Mouse (Mus musculus) MN1 (cell line): ENCODE measurements around the gene Gpr37l1.

Source experiments
- DNase-seq: peaks from one replicate; pipeline ENCODE4 v3.0.0-alpha.2; 2016; ENCODE audit warnings: low spot score

The Gpr37l1 gene

DNA sequence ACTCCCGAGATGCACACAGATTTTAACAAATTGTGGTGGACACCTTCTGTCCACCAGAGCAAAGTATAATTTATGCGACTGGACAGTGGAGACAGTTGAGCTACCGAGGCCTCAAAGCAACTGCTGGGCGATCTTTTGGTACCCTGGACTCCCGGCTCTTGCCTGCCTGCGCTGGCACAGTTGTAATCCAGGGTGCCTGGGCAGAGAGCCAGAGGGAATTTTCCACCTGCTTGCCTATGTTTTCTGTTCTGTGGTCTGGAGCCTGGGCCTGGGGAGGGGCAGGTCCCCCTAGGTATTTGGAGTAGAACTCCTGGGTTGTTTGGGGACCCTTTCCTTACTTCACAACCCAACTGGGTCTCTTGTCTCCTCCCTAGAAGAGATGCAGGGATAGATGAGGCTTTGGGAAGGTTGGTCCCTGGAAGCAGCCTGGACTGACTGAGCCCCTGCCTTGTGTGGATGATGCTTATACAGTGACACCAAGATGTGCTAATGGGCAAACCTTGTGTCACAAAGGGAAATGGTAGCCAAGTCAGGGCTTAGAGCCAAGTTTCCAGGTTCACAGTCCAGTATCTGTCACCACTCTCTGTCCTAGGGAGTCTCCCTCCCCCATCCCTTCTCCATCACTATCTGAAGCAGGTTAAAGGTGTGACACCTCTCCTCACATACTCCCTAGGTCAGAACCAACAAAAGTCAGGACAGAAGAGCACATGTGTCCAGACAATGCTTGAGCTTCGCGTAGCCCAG lies 14.6 kb upstream of the Gpr37l1 start:
- peak; percentile 30 for DNase-seq

DNA sequence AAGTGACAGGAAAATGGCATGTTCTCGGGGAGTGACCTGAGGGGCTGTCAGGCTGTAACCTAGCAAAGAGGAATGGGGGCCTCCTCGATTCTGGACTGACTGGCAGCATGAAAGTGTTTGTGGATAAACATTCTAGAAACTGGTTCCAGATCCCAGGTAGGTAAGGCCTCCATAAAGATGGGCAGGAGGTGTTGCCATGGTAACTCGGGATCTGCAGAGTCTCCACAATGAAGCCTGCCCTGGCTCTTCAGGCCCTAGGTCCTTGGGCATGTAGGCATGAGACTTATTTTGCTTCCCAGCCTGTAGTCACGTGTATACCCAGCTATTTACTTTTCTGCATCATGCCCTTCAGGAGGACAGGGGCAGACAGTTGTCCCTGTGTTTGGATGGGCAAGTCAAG lies 13.8 kb upstream of the Gpr37l1 start:
- DNase-seq = no peak

DNA sequence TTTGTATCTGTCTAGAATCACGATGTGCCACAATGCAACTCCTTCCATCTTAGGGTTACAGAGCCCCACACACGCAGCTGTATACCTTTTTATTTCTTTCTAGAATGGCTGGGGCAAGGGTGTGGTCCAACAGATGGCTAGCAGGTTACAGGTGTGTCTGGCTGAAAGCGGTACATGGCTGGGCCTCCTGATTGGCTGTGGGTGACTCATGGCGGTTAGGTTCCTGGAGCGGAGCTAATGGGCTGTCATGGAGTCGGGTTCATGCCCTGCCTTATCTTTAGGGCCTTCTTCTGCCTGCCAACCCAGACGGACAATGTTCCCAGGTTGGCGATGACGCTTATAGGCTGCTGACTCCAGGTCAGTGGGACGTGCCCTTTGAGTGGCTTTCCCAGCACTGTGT lies 13.3 kb upstream of the Gpr37l1 start:
- no peak for DNase-seq

DNA sequence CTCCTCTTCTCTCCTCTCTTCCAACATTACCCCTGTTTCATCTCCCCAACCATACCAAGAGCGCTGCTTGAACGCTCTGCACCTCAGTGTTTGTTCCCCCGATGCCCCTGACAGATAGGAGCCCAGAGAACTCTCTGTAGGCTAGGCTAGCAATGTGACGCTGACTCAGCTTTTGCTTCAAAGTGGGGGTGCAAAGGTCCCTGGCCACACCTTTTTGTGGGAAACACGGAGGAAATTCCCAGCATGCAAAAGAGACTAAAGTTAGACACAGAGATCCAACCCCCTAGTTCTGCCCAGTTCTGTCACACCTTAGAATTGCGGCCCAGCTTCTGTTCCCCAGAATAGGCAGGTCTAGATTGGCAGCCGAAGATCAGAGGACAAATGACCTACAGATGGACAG lies 11.4 kb upstream of the Gpr37l1 start:
- DNase-seq = no peak

DNA sequence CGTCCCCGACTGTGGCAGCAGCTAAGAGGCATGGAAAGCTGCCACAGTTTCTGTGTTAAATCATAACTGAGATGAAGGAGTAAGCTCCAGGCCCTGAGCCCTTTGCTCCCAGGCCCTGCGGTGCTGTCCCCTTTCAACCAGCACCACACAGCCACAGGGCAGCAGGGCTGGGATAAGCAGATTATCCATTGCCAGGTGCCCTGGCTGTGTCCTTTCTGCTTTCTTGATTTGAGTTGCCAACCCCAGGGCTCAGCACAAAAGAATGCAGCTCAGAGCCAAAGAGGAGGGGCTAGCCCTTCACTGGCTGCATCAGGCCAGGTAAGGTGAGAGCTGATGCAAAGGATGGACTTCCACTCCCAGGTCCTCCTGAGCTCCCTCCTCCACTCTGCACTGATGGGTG lies 10.2 kb upstream of the Gpr37l1 start:
- peak; percentile 35 for DNase-seq

DNA sequence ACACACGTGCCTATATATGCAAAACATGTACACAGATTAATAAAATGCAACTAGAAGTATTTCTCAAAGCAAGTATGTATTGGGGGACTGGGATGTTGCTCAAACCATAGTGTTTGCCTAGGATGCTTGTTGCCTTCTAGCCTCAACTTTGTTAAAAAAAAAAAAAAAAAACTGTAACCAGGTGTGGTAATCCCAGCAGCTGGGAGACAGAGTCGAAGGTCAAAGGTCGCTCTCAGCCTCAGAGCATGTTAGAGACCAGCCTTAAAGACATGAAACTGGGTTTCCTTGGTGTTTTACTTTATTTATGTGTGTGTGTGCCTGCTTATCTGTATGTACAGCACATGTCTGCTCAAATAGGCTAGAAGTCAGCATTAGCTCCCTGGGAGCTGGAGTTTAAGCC lies 7.7 kb upstream of the Gpr37l1 start:
- DNase-seq = no peak

DNA sequence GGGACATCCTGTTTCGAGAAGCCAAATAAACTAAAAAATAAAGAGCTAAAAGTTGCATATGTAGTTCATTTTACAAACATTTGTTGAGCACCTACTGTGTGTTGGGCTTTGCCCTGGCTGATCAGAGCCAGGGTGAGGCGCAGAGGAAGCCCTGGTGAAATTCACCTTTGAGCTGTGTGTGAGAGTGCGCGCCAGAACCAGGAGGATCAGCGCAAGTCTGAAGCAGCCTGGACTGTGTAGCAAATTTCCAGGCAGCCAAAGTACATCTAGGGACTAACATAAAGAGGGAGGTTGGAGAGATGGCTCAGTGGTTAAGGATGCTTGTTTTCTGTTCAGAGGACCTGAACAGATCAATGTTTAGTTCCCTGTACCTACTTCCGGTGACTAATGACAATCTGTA lies 5.8 kb upstream of the Gpr37l1 start:
- no peak for DNase-seq

DNA sequence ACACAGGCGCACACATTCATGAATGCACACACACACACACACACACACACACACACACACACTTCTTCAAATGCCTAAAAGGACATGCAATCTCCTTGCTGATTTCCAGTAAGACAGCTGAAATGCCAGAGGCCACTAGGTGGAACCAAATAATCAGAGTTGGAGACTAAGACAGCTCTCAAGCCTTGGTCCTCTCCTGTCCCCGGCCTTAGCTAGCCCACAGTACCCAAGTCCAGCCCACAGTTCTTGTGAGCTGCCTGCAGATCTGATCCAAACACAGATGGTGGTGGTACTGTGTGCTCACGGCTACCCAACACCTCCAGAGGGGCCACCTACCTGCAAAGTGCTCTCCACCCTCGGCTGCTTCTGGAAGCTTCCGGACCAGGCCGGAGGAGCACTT lies 4.5 kb upstream of the Gpr37l1 start:
- peak; percentile 91 for DNase-seq

DNA sequence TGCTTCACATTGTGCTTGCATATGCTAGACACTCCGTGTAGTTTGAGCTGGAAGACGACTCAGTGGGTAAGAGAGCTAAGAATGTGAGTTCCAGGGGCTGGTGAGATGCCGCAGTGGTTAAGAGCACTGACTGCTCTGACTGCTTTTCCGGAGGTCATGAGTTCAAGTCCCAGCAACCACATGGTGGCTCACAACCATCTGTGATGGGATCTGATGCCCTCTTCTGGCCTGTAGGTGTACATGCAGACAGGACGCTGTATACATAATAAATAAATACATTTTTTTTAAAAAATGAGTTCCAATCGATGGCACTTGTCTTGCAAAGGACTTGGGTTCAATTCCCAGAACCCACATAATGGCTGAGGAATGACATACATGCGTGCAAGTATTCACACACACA lies 3.7 kb upstream of the Gpr37l1 start:
- DNase-seq = no peak

DNA sequence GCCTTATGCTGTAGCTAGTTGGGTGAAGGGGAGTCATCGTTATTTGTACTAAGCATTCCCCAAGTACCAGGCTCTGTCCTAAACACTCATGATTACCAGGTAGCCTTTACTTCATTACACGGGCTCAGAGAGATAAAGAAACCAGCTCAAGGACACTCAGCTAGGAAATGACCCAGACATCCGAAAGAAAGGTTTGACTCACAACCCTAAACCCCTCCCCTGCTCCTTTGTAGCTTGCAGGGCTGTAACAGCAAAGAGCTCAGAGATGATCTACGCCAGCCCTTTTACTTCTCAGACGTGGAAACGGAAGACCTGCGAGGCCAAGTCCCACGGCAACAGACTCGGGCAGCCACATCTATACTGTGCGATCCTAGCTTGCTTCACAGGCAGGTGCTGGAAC lies 2.8 kb upstream of the Gpr37l1 start:
- peak; percentile 62 for DNase-seq

DNA sequence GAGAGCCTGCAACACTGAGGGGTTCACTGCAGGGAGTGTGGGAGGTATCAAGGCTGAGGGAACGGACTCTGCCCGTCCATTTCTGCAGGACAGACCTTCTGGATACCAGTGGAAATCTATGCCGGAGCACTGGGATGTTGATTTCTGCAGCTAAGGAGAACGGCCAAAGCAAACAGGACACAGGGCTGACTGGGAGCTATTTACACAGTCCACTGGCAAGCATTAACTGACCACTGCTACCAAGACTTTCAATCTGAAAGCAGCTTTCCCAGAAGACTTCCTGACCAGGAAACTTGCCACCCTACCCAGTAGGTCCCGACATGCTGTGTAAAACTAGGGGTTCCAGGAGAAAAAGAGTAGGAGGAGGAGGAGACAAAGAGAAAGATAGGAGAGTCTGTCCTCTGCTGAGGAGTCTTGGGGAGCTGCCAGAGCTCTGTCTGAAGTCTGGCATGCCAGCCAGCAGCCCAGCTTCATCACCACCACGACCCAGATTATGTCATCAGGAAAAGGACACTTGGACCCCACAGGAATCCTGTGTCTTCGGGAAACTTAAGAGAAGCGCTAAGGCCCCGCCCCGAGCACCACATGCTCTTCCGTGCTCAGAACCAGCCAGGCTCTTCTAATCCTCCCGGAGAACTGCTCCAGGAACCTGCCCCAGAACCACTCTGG lies 2.2 kb upstream of the Gpr37l1 start:
- peak; percentile 32 for DNase-seq

DNA sequence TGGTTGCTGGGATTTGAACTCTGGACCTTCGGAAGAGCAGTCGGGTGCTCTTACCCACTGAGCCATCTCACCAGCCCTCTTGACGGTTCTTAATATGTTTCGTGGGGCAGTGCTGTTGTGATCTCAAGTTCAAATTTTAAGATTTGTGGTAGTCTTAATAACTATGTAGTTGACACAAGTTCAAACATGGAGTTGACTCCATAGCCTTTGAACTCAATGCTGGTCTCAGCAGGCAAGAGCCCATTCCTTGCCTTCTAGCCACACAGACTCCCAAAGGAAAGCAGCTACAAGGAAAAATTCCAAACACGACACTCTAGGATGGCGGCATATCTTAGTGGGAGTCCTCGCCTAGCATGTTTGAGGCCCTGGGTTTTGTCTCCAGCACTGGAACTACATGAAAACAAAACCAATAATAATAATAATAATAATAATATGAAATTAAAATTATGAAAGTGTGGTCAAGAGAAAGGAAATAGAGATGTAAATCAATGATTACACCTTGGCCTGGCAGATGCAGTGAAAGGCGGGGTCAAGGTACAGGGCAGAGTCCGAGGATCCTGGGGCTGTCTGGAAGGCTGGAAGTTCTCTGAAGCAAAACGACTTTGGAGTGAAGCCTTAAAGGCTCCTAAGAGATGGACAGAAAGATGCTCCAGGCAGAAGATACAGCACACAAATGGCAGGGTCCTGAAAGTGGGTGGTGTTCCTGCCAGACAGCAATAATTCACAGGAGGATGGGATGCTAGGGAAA lies 1.1 kb upstream of the Gpr37l1 start:
- no peak for DNase-seq

DNA sequence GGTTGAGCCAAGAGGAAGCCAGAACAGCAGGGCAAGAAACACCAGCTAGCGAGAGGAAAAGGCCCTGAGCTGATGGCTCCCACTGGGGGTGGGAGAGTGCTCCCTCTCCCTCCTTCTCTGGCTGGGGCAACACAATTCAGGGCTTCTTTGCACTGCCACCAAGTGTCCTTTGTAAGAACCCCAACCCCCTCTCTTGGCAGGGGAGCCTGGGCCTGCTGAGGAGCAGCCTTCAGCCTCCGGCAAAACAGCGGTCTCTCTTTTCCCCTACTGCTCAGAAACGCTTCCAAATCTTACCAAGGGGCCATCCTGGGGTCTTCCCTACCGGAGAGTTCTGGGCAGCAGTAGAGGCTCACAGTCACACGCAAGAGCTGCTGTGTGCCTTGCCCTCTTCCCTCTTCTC lies 4.8 kb downstream of the Gpr37l1 start:
- DNase-seq = no peak

DNA sequence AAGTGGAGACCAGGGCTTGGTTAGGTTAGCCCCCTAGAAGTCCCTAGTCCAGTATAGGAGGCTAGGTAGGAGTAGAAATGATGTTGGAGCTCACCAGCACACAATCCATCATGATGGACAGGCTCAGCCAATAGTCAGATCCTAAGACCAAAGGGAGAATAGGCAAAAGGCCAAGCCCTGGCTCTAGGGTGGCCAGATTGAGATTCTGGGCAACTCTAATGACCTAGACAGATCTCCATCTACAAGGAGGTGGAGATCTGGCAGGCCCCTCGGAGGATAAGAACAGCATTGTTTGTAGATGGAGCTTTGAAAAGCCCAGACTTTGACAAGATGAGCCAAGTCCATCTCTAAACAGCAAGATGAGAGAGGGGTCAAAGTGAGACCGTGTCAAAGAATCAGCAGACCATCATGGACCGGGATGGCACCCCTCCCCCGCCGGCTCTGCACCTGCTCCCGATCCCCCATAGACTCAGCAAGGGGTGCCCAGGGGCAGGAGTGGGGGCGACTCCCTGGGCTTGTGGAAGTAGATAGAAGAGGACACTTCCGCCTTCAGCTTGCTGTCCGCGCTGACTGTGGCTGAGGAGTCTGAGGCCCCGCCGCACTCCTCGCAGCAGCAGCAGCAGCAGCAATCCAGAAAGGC lies 7.0 kb downstream of the Gpr37l1 start:
- no peak for DNase-seq

DNA sequence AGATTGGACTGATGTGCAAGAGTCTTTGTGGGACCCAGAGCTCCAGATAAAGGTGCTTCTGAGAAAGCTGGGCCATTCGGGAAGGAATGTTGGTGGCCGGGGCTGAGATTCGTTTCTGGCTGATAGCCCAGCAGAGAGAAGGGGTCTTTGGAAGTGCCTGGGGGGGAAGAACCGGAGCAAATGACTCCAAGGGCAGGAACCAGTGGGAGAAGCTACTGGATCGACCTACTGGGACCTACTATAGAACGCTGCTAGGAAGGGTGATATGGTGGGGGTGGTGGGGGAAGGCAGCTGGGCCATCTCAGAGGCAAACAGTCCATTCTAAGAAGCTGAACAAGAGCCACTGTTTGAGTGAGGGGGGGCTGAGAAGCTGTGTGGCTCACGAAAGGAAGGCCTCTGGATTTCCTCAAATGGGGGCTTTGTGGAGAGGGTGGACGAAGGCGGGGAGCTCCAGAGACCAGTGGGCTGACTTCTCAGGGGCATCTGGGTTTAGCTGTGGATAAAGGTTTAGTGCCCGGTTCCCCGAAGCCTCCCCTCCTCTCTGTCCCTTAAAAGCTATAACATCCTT lies 7.8 kb downstream of the Gpr37l1 start:
- DNase-seq = no peak

DNA sequence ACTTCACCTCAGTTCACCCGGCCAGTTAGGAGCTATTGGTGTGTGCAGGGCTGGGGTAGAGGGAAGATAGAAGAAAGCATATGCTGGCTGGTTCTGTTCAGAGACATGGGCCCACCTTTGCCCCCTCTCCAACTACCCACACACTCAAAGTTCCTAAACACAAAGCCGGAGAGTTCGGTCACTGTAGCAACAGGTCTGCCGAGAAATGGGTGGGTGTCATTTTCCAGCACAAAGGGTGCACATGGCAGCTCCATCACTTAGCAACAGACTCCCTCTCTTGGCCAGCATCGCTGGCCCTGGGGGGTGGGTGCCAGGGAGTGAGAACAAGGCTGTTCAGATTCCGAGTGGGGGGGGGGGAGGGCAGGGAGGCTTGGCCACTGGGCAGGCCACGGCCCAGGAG lies 8.4 kb downstream of the Gpr37l1 start:
- no peak for DNase-seq

DNA sequence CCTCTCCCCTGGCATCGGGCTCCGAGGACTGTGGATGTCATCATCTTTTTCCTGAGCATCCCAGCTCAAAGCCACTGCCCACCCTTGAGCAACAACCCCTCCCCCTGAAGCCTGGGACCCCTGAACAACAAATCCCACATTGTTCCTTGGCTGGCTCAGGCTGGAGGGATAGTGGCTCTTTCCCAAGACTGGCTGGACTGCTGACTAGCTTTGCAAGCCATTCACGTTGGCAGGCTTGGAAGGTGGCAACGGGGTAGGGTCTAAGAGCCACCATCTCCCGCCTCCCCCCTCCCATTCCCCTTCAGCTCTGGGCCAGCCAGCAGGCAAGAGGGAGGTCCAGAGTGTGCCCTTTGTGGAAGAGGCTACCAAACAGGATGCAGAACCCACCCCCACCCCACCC lies 8.8 kb downstream of the Gpr37l1 start:
- DNase-seq = no peak

DNA sequence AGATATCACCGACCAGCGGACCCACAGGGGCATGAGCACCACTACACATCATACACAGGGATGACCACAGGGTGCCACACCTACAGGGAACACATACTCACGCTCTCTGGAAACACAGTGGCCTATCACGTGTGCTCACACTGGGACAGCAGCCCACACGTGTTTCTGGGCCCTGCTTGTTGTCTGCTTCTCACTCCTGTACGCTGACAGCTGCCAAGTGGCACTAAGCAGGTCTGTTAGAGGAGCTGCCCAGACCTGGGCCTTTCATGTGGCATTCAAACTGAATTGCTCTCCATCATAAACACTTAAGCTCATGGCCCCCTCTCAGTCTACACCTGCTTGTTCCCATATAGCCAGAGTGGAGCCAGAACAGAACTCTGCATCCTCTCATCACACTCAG lies 11.2 kb downstream of the Gpr37l1 start:
- peak; percentile 34 for DNase-seq

DNA sequence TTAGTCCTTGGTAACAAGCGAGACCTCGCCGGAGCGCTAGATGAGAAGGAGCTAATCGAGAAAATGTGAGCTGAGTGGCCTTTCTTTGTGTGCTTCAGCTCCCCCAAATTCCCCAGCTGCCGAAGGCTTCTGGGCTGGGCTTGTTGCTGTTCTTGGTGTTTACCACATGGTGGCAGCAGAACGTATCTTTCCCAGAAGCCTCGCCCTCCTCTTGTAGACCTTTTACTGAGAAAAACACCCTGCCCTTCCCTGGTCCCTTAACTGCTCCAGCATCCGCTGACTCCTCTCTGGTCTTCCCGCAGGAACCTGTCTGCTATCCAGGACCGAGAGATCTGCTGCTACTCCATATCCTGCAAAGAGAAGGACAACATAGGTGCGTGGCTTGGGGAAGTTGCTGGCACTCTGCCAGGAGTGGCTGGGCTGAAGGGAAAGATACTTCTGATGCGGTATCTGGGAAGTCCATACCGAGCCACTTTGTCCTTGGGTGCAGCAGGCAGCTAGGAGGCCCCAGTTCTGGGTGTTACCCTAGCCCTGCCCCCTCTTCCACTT lies 13.0 kb downstream of the Gpr37l1 start:
- DNase-seq = peak; percentile 90

DNA sequence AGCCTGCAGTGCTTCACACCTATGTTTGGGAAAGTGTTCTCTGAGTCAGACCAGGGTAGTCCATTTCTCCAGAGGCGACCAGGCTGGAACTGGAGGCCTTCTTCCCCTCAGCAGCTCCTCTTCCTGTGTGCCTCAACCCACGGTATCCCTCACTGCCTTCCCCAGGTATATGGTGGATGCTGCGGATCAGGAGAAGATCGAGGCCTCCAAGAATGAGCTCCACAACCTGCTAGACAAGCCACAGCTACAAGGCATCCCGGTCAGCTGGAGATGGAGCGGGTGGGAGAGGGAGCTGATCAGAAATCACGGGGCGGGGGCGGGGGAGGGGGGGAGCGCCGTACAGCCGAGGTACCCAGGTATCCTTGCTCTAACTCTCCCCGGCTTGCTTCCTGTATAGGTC lies 13.5 kb downstream of the Gpr37l1 start:
- DNase-seq = no peak

DNA sequence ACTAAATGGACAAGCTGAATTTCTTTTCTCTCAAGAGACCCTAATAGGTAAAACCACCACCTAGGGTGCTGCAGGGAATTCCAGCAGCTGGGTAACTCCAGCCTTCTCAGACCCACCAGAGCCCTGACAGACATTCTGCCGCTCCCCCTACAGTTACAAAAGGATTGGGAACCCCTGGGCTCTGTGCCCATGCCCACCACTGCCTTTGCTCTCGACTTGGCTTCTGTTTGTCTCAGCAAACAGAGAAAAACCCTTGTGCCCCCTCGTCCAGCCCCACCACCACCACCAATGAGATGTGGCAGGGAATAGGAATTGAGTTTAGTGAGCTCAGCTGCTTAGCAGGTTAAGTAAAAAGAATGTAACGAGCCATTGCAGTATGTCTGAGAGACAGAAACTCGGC lies 18.5 kb downstream of the Gpr37l1 start:
- no peak for DNase-seq

DNA sequence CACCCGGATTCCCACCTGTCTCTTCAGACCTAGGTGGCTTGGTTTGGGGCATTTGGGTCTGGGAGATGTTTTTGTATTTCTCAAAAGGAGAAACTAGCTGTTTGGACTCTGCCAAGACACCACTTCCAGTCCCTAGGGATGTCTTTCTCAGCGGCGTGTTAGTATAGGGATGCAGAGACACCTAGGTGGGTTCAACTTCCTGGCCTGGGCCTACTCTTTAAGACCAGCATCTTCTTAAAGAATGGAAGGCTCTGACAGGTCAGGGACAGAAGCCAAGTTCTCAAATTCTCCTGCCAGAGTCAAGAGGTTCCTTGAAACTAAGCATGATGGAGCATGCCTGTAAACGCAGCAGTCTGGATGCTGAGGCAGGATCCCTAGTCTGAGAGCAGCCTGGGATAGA lies 19.0 kb downstream of the Gpr37l1 start:
- no peak for DNase-seq
